Mouse (Mus musculus) embryonic facial prominence, embryonic 14.5 days (tissue): Measurements from ENCODE around the gene Il1rap. TPM values are rescaled to one million over a fixed set of nuclear protein-coding genes. Genes with fewer than 3 reads are reported as not detected.

ENCODE experiments used
- ATAC-seq: fragments of 200-750 bp; cut with Nextera tagmentation; 2 replicates; pipeline ENCODE4 v1.8.0; 2017; ENCODE audit warnings: low read depth, moderate number of reproducible peaks, moderate TSS enrichment
- DNase-seq: peaks from one replicate; pipeline ENCODE4 v3.0.0-alpha.2; 2015; ENCODE audit warnings: low spot score
- H3K27ac ChIP-seq: fragments of 300-500 bp; sonication (generic); replicated peaks from 2 replicates; pipeline ENCODE4 v1.5.1; 2014; ENCODE audit warnings: low read depth, mild to moderate bottlenecking, low read length, moderate library complexity
- H3K27me3 ChIP-seq: fragments of 300-500 bp; sonication (generic); replicated peaks from 2 replicates; pipeline ENCODE4 v1.6.1; 2014; ENCODE audit warnings: low read length; ENCODE audit not compliant: control insufficient read depth, insufficient read depth
- H3K36me3 ChIP-seq: fragments of 300-500 bp; sonication (generic); 2 replicates; pipeline ENCODE4 v1.6.1; 2014; ENCODE audit warnings: low read length, mixed read lengths; ENCODE audit not compliant: control insufficient read depth, insufficient read depth
- H3K4me1 ChIP-seq: fragments of 300-500 bp; sonication (generic); 2 replicates; pipeline ENCODE4 v1.6.1; 2014; ENCODE audit warnings: antibody characterized with exemption, low read length; ENCODE audit not compliant: control insufficient read depth, insufficient read depth
- H3K4me2 ChIP-seq: fragments of 300-500 bp; sonication (generic); 2 replicates; pipeline ENCODE4 v1.6.1; 2014; ENCODE audit warnings: low read depth, mild to moderate bottlenecking, low read length, moderate library complexity, mixed read lengths
- H3K4me3 ChIP-seq: fragments of 300-500 bp; sonication (generic); 2 replicates; pipeline ENCODE4 v1.5.1; 2014; ENCODE audit warnings: low read depth, mild to moderate bottlenecking, low read length
- H3K9ac ChIP-seq: fragments of 300-500 bp; sonication (generic); 2 replicates; pipeline ENCODE4 v1.6.1; 2014; ENCODE audit warnings: low read depth, mild to moderate bottlenecking, low read length, moderate library complexity, mixed read lengths
- H3K9me3 ChIP-seq: fragments of 300-500 bp; sonication (generic); 2 replicates; pipeline ENCODE4 v1.6.1; 2016; ENCODE audit warnings: low read length; ENCODE audit not compliant: control insufficient read depth
- WGBS: fragments of 180-500 bp; shearing (Covaris S2); extraction: QIAGEN DNeasy Blood & Tissue Kit; methylation state at CpG from one replicate; pipeline ENCODE4 v1.1.7; 2014; 5-methylcytosine and 5-hydroxymethylcytosine counted together
- polyA plus RNA-seq: library from polyadenylated mRNA; unstranded; fragments of >200 nt; fragmentation: Nextera tagmentation; extraction: Ambion mirVana; gene quantifications from 2 replicates; pipeline ENCODE4 v1.2.1, GENCODE M21; 2014

Il1rap gene
- polyA plus RNA-seq, 1 experiment from 2014 or later, result 10.3 TPM

DNA sequence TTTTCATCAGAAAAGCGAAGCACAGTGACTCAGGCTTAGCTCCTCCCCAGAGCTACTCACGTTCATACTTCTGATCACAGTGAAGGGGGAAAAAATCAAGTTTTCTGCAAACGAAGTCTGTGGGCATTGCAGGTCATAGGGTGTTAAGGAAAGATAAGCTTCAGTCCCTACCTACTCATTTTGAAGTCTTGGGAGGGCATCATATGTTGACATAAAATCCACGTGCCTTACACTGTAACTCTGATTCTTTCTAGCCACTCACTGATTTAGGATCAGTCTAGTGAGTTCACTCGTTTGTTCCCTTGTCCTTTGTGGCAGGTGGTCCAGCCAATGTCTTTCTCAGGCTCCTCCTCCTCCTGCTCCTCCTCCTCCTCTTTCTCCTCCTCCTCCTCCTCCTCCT, 17.1 kb downstream of the Il1rap start:
- DNase-seq (no peak), ATAC-seq (no peak)
- Histone ChIP-seq H3K4me3 (no peak overlapping the region), H3K36me3 (no peaks in the 10 kb centered on the region), H3K9me3 (no peaks in the 10 kb centered on the region), H3K27ac (no peak overlapping the region), H3K9ac (no peak overlapping the region), H3K4me2 (no peak overlapping the region), H3K27me3 (no peaks in the 10 kb centered on the region), H3K4me1 (no peaks in the 10 kb centered on the region)
- WGBS, result 72% methylated on average over 5 of the region's 5 CpGs

DNA sequence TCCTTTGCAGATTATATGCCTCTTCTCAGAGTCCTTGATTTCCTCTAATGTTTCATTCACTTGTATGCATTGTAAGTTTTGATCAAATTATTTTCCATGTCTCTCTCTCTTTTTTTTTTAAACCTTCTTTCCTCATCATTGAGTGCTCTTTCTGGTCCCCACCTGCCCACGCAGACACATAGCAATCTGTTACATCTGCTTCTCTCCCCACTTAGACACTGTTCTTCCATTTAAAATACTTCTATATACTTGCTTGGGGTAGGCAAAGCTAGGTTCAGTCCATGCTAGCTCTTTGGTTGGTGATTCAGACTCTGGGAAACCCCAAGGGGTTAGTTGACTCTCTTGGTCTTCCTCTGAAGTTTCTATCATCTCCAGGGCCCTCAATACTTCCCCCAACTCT, 20.0 kb downstream of the Il1rap start:
- Histone ChIP-seq H3K4me2 (no peak overlapping the region), H3K9me3 (no peaks in the 10 kb centered on the region), H3K9ac (no peak overlapping the region), H3K36me3 (no peaks in the 10 kb centered on the region), H3K27me3 (no peaks in the 10 kb centered on the region), H3K4me3 (no peak overlapping the region), H3K4me1 (no peaks in the 10 kb centered on the region), H3K27ac (no peak overlapping the region)
- ATAC-seq (no peak), DNase-seq (no peak)
- 93% methylated on average over 1 of the region's 1 CpGs for WGBS

DNA sequence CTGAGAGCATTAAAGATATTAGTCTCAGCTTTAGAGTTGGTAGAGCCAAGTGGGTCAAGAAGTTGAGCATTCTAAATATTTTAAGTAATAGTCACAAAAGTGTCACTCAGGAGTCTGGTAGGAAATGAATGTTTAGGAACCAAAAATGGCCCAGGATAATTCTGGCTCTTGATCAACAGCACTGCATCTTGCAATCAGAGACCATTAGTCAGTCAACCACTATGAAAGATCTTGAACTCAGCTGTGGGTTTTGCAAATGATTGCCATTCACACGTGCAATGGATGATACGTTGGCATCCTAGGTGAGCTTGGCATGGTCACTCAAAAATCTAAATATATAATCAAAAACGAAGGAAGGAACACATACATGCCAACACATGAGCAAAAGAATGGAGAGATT, 23.1 kb downstream of the Il1rap start:
- 75% methylated on average over 3 of the region's 3 CpGs for WGBS
- H3K4me3 ChIP-seq, result no peak overlapping the region
- H3K27ac ChIP-seq, result no peak overlapping the region
- no peaks in the 10 kb centered on the region for H3K4me1 ChIP-seq
- H3K9me3 ChIP-seq, result no peaks in the 10 kb centered on the region
- no peak overlapping the region for H3K4me2 ChIP-seq
- ATAC-seq, result no peak
- H3K9ac ChIP-seq, result no peak overlapping the region
- H3K36me3 ChIP-seq, result no peaks in the 10 kb centered on the region
- H3K27me3 ChIP-seq, result no peaks in the 10 kb centered on the region
- no peak for DNase-seq

DNA sequence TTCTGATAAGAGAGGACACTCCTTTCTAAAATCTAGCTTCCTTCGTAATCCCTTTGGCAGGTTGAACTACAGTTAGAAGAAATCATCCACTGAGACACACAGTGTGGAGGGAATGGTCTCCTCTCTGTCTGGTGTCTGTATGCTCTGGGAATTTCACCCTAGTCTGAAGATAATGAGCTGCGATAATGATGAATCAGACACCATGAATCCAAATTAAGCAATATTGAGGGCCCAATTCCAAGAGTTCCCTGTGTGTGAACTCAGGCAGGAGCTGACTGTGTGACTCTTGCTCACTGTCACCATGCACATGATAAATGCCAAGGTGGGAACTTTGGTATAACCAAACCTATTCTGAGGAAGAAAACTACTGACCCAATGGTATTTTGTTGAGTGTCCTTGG, 26.5 kb downstream of the Il1rap start:
- H3K27me3 ChIP-seq, result no peaks in the 10 kb centered on the region
- H3K4me3 ChIP-seq, result no peak overlapping the region
- no peaks in the 10 kb centered on the region for H3K4me1 ChIP-seq
- ATAC-seq (no peak), DNase-seq (no peak)
- no peaks in the 10 kb centered on the region for H3K9me3 ChIP-seq
- H3K9ac ChIP-seq, result no peak overlapping the region
- H3K27ac ChIP-seq, result no peak overlapping the region
- no peak overlapping the region for H3K4me2 ChIP-seq
- 95% methylated on average over 2 of the region's 2 CpGs for WGBS
- no peaks in the 10 kb centered on the region for H3K36me3 ChIP-seq

DNA sequence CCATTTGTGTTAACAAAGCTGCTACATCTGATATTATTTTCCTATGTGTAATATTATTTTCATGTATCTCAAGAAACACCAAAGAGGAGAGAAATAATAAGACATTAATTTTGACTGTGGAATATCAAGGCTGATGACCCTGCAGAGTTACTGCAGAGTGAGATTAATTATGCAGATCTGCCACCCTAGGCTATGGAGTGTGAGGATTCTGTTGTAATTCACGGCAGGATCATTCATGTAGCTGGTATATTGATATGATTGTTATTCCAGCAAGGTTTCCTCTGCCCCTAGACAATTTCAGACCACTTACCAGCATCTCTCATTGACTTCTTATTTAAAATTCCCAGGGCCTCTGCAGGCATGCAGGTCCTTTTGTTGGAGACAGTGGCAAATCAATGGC, 29.0 kb downstream of the Il1rap start:
- Histone ChIP-seq H3K9me3 (no peaks in the 10 kb centered on the region), H3K4me3 (no peak overlapping the region), H3K4me2 (no peak overlapping the region), H3K36me3 (no peaks in the 10 kb centered on the region), H3K27me3 (no peaks in the 10 kb centered on the region), H3K27ac (no peak overlapping the region), H3K4me1 (no peaks in the 10 kb centered on the region), H3K9ac (no peak overlapping the region)
- DNase-seq (no peak), ATAC-seq (no peak)
- 60% methylated on average over 1 of the region's 1 CpGs for WGBS

DNA sequence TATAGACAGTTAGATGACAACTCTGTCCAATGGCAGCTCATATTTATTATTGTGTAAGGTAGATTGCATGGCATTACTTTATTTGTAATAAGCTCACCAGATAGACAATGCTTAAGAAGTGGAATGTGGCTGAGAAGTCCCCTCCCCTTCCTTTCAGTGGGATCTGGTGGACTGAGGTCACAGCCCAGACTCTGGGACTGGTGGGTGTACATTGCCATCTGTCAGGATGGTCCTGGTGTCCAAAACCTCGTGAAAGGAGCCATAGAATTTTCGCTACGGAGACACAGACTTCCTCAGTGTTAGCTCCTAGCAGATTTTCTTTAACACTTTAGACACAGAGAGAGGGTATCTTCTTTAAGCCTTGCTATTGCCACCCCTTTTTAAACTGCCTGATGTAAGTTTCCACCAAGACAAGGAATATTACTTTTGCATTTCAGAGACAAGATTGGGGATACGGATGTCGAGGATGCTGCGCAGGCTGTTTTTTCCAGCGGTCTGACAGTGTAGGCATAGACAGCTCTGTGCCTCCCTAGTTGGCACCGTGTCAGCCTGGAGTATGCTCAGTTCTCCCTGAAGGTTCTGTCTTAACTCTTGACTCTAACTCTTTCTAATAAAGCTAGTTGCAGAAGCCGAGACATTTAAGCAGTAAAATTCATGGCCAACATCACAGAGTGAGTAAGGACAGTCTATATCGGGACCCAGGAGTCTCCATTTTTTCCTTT, 31.2 kb downstream of the Il1rap start:
- Histone ChIP-seq H3K4me1 (no peaks in the 10 kb centered on the region), H3K9me3 (no peaks in the 10 kb centered on the region), H3K4me3 (no peak overlapping the region), H3K27me3 (no peaks in the 10 kb centered on the region), H3K9ac (no peak overlapping the region), H3K36me3 (no peaks in the 10 kb centered on the region), H3K4me2 (no peak overlapping the region), H3K27ac (no peak overlapping the region)
- no peak for ATAC-seq
- WGBS, result 87% methylated on average over 10 of the region's 10 CpGs
- no peak for DNase-seq

DNA sequence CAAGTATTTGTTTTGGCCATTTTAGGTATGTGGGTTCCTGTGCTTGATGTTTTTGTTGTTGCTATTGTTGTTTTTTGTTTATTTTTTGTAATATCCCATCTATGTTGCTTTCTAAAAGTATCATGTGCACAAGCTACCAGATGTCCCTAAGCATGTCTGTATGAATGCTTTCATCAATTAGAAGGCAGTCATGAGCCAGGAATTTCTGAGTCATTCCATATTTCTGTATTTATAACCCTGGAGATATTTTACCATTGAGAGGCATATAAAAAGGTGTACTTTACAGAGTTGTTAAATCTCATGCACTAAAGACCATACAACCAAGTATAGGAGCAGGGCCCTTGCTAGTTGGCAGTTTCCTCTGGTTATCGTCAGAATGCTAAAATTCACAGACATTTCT, 41.6 kb downstream of the Il1rap start:
- no peak for ATAC-seq
- no peak for DNase-seq
- 89% methylated on average over 1 of the region's 1 CpGs for WGBS

DNA sequence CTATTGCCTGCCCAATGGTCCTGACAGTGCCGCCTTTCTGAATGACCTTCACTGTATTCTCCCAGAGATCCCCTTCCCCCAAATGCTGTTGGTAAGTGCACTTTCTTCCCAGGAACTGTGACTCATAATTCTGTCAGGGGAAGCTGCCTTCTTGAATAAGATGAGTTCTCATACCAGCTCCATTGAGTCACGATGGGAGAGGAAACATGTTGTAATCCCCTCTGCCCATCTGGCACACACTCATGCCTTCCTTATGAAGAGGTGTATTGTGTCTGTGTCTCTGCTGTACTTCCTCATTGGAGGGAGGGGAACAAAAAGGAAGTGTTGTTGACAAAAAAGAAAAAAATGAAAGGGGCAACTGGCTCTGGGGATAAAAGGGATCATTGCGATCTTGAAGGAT, 44.6 kb downstream of the Il1rap start:
- peak; percentile 22 for DNase-seq
- Histone ChIP-seq H3K27ac (no peak overlapping the region), H3K36me3 (no peaks in the 10 kb centered on the region), H3K4me3 (no peak overlapping the region), H3K9ac (no peak overlapping the region), H3K4me1 (no peaks in the 10 kb centered on the region), H3K4me2 (no peak overlapping the region), H3K9me3 (no peaks in the 10 kb centered on the region), H3K27me3 (no peaks in the 10 kb centered on the region)
- 61% methylated on average over 3 of the region's 3 CpGs for WGBS
- ATAC-seq, result no peak

More for the DNA sequence above, 41.6 kb downstream of the Il1rap start:
- Histone ChIP-seq H3K4me3 (no peak overlapping the region), H3K4me2 (no peak overlapping the region), H3K36me3 (no peaks in the 10 kb centered on the region), H3K27me3 (no peaks in the 10 kb centered on the region), H3K27ac (no peak overlapping the region), H3K9me3 (no peaks in the 10 kb centered on the region), H3K9ac (no peak overlapping the region), H3K4me1 (no peaks in the 10 kb centered on the region)

DNA sequence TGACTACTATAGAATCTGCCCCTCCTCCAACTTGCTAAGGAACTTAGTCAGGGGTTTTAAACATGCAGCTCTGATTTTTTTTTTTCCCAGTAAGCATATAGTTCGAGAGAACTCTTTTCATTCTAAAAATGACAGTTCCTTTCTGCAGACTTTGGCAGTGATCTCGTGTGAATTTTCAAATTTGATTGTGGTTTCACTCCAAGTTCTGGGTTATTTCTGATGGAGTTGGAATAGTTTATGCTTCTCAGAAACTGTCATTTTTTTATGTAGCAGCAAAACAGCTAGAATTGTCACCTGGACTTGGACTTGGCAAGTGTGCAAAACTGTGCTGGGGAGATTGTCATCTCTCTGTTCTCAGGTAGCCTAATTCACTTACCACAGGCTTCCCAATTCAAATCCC, 53.3 kb downstream of the Il1rap start:
- no peak for DNase-seq
- Histone ChIP-seq H3K9ac (no peak overlapping the region), H3K4me1 (no peaks in the 10 kb centered on the region), H3K36me3 (no peaks in the 10 kb centered on the region), H3K4me2 (no peak overlapping the region), H3K9me3 (no peaks in the 10 kb centered on the region), H3K27ac (no peak overlapping the region), H3K27me3 (no peaks in the 10 kb centered on the region), H3K4me3 (no peak overlapping the region)
- WGBS, result 67% methylated on average over 2 of the region's 2 CpGs
- no peak for ATAC-seq
